Mouse (Mus musculus): ENCODE results near the gene Gm10521. TPM values are rescaled to one million over a fixed set of nuclear protein-coding genes. Genes with fewer than 3 reads are reported as not detected.
A peak's percentile ranks its signal among the peaks of the same experiment; 100 is the strongest.

Gm10521 gene
- total and polyA plus RNA-seq, 3 experiments = 0.13 to 1.7 (median 0.21) TPM

GRCm38 (mm10) chr1:171917305-171918039 is 22.0 kb downstream of the Gm10521 start, which contains the start of gene Slamf6:
Gene Slamf6, plus strand, starts transcription at chr1:171917515.
- H3K4me3 ChIP-seq (replicated peaks in 1 of 3; ENCODE audit: low read depth in 2 of 3, low read length in 2 of 3, poor library complexity in 1 of 3) = peak within 1 kb of the TSS; percentile 64 to 74 (median 70)
- peak within 1 kb of the TSS; percentile 93 for H3K9ac ChIP-seq (ENCODE audit: insufficient read depth, low read depth)
- H3K27ac ChIP-seq (ENCODE audit: insufficient read depth, low read depth) = peak within 1 kb of the TSS; percentile 97

GRCm38 (mm10) chr1:171918136-171918920 is 22.9 kb downstream of the Gm10521 start:
- in situ Hi-C loops (cut with MboI; ENCODE audit: low pct_ligation_motif_present, low pct_unique_long_range_greater_than_20kb, low sequenced_read_pairs) = loop anchor here (5.0 kb wide), 1 partner anchor 76 kb away; no protein-coding TSS in a partner anchor
- dilution Hi-C loops (cut with MboI; ENCODE audit: extremely low pct_ligation_motif_present, extremely low pct_unique_long_range_greater_than_20kb, low sequenced_read_pairs) = no loop called here
- H3K27ac ChIP-seq (ENCODE audit: insufficient read depth, low read depth) = peak overlapping the region; percentile 94
- TF ChIP-seq ELF1 (IDR thresholded peaks at IDR 0.05; ENCODE audit: low read depth, low read length) (no peak), SIN3A (IDR thresholded peaks at IDR 0.05; ENCODE audit: low read length) (0 out of 2 replicates have a peak, but pooled peaks have one; percentile 1), CHD2 (IDR thresholded peaks at IDR 0.05; ENCODE audit: low read length) (no peak), JUN (IDR thresholded peaks at IDR 0.05; ENCODE audit: insufficient read depth, low read depth, low read length) (no peak), MAFK (IDR thresholded peaks at IDR 0.05; ENCODE audit: insufficient replicate concordance, low read length) (no peak), ZNF384 (IDR thresholded peaks at IDR 0.05; ENCODE audit: low read depth, low read length) (peak; percentile 74), GABPA (IDR thresholded peaks at IDR 0.05; ENCODE audit: insufficient replicate concordance, low read depth, low read length) (no peak)
- H3K9ac ChIP-seq (ENCODE audit: insufficient read depth, low read depth) = peak overlapping the region; percentile 75
- H3K4me1 ChIP-seq (ENCODE audit: control insufficient read depth in 1 of 2, insufficient read depth in 2 of 2) = peaks cover 6 to 42% of the 10 kb centered on the region in 2 experiments; a peak in 3 of 4 replicates
- H3K4me3 ChIP-seq (replicated peaks in 1 of 3; ENCODE audit: low read depth in 2 of 3, low read length in 2 of 3, poor library complexity in 1 of 3) = peak overlapping the region; percentile 64 to 74 (median 70)
- H3K27me3 ChIP-seq (replicated peaks) = no peaks in the 10 kb centered on the region
- peak; percentile 32 for DNase-seq (ENCODE audit: extremely low read depth)
- H3K4me2 ChIP-seq (ENCODE audit: insufficient read depth, low read depth, poor library complexity, severe bottlenecking) = peak overlapping the region; percentile 94
- peaks cover 26% of the 10 kb centered on the region for H3K79me2 ChIP-seq (replicated peaks; ENCODE audit: control insufficient read depth, extremely low read depth, insufficient read depth, poor library complexity, severe bottlenecking)
- H3K9me3 ChIP-seq (replicated peaks; ENCODE audit: low read length) = peaks cover 3% of the 10 kb centered on the region
- peaks cover 0 to 13% of the 10 kb centered on the region in 2 experiments for H3K36me3 ChIP-seq (replicated peaks in 1 of 2; ENCODE audit: control insufficient read depth in 1 of 2, insufficient read depth in 1 of 2, low read length in 1 of 2)

More at GRCm38 (mm10) chr1:171917305-171918039, 22.0 kb downstream of the Gm10521 start, which contains the start of gene Slamf6:
- dilution Hi-C loops (cut with MboI; ENCODE audit: extremely low pct_ligation_motif_present, extremely low pct_unique_long_range_greater_than_20kb, low sequenced_read_pairs) (no loop called here), in situ Hi-C loops (cut with MboI; ENCODE audit: low pct_ligation_motif_present, low pct_unique_long_range_greater_than_20kb, low sequenced_read_pairs) (loop anchor here (5.0 kb wide), 1 partner anchor 75 kb away; no protein-coding TSS in a partner anchor)
- Histone ChIP-seq H3K79me2 (replicated peaks; ENCODE audit: control insufficient read depth, extremely low read depth, insufficient read depth, poor library complexity, severe bottlenecking) (peaks cover 21% of the 10 kb centered on the region), H3K9me3 (replicated peaks; ENCODE audit: low read length) (peaks cover 7% of the 10 kb centered on the region), H3K27me3 (replicated peaks) (no peaks in the 10 kb centered on the region), H3K4me1 (ENCODE audit: control insufficient read depth in 1 of 2, insufficient read depth in 2 of 2) (peaks cover 3 to 37% of the 10 kb centered on the region in 2 experiments; a peak in 3 of 4 replicates), H3K4me2 (ENCODE audit: insufficient read depth, low read depth, poor library complexity, severe bottlenecking) (peak within 1 kb of the TSS; percentile 98), H3K36me3 (replicated peaks in 1 of 2; ENCODE audit: control insufficient read depth in 1 of 2, insufficient read depth in 1 of 2, low read length in 1 of 2) (peaks cover 3 to 15% of the 10 kb centered on the region in 2 experiments)
- TF ChIP-seq ZMIZ1 (IDR thresholded peaks at IDR 0.05; ENCODE audit: low read depth, low read length) (peak; percentile 75; the same call in 1 of the 2 replicates), UBTF (IDR thresholded peaks at IDR 0.05; ENCODE audit: low read depth, low read length) (peak; percentile 75; the same call in 1 of the 2 replicates), POLR2AphosphoS2 (IDR thresholded peaks at IDR 0.05; ENCODE audit: low read depth, low read length) (no peak), POLR2A (IDR thresholded peaks at IDR 0.05; ENCODE audit: low read depth, low read length) (peak; percentile 82), SIN3A (IDR thresholded peaks at IDR 0.05; ENCODE audit: low read length) (peak; percentile 19), NELFE (IDR thresholded peaks at IDR 0.05; ENCODE audit: low read depth, low read length) (peak; percentile 75; the same call in 1 of the 2 replicates), IRF4 (IDR thresholded peaks at IDR 0.05; ENCODE audit: low read depth, low read length) (peak; percentile 59), USF2 (conservative IDR thresholded peaks at IDR 0.05; ENCODE audit: low read depth, low read length) (no peak), USF1 (IDR thresholded peaks at IDR 0.05; ENCODE audit: low read depth, low read length) (no peak), TCF12 (IDR thresholded peaks at IDR 0.05; ENCODE audit: low read depth, low read length) (peak; percentile 47), TBP (conservative IDR thresholded peaks at IDR 0.05; ENCODE audit: low read depth, low read length) (peak; percentile 85), CTCF (conservative IDR thresholded peaks at IDR 0.05 in 1 of 2, IDR thresholded peaks at IDR 0.05 in 1 of 2; ENCODE audit: low read depth in 2 of 2, low read length in 2 of 2) (no peak), EP300 (IDR thresholded peaks at IDR 0.05; ENCODE audit: low read length) (peak; percentile 29; the same call in 1 of the 2 replicates)
- peak; percentile 82 for DNase-seq (ENCODE audit: extremely low read depth)

Data from CH12.LX (cell line).